11 mouse cellular contexts compared by ENCODE assay signal in the genomic region with DNA sequence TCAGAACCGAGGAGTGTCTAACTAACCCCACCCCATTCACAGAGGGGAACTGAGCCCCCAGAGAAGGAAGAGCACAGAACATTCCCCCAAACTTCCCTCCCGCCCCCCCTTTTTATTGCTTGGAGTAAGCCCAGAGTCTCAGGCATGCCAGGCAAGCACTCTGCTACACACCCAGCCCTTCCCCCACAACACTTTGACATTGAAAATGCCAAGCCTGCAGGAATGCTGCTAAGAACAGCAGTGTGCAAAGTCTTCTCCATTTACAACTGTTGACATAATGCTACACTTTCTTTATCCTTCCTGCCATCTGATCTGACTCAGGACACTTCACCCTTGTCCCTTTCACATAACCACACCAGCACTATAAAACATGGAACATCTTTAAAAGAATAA. TPM values are rescaled to one million over a fixed set of nuclear protein-coding genes. Genes with fewer than 3 reads are reported as not detected.
DNase-seq lines count a peak whose midpoint lies in the region; ATAC-seq and TF ChIP-seq lines count a peak whose summit lies in the region.
"Had no signal": no experiment of that assay in that cellular context is flagged by ENCODE, and none has a peak within 500 bp of the region (broad histone marks: within the 10 kb centered on the region; RNA-seq: fewer than 3 reads in every experiment).

No protein-coding gene starts in this region.

- peaks cover 39% of the 10 kb centered on the region for H3K4me1 ChIP-seq in heart, embryonic 12.5 days (replicated peaks)
- peaks cover 19% of the 10 kb centered on the region for H3K4me1 ChIP-seq in embryonic facial prominence, embryonic 13.5 days
- no peaks in the 10 kb centered on the region for H3K4me1 ChIP-seq in intestine, postnatal 0 days (replicated peaks; ENCODE audit: control insufficient read depth, insufficient read depth, low read length)
- peaks cover 5% of the 10 kb centered on the region; the same call in 1 of the 2 replicates for H3K4me1 ChIP-seq in liver, postnatal 0 days (ENCODE audit: insufficient read depth)
- H3K4me1 ChIP-seq in hindbrain, embryonic 12.5 days = peaks cover 14% of the 10 kb centered on the region

- H3K9me3 ChIP-seq in heart, embryonic 12.5 days (replicated peaks) = no peaks in the 10 kb centered on the region
- no peaks in the 10 kb centered on the region for H3K9me3 ChIP-seq in embryonic facial prominence, embryonic 13.5 days
- no peaks in the 10 kb centered on the region for H3K9me3 ChIP-seq in intestine, postnatal 0 days (ENCODE audit: control insufficient read depth)
- H3K9me3 ChIP-seq in liver, postnatal 0 days (ENCODE audit: low read length) = no peaks in the 10 kb centered on the region
- no peaks in the 10 kb centered on the region for H3K9me3 ChIP-seq in hindbrain, embryonic 12.5 days (replicated peaks)

- 51% methylated on average over 2 of the region's 2 CpGs for WGBS in heart, embryonic 12.5 days
- WGBS in embryonic facial prominence, embryonic 13.5 days = 37% methylated on average over 2 of the region's 2 CpGs
- WGBS in intestine, postnatal 0 days = 12% methylated on average over 2 of the region's 2 CpGs
- 23% methylated on average over 2 of the region's 2 CpGs for WGBS in liver, postnatal 0 days (ENCODE audit: insufficient replicate concordance)
- WGBS in hindbrain, embryonic 12.5 days = 38% methylated on average over 2 of the region's 2 CpGs

- no peak for TF ChIP-seq CTCF in intestine, postnatal 0 days (IDR thresholded peaks at IDR 0.05; ENCODE audit: low read depth)
- no peak for TF ChIP-seq CTCF in liver, postnatal 0 days (IDR thresholded peaks at IDR 0.05; ENCODE audit: low read depth)

- intact Hi-C loops in heart, postnatal 36 days (cut with DNase I) = no loop called here
- intact Hi-C loops in left cerebral cortex, postnatal 14 days (cut with DNase I) = no loop called here

- no peak overlapping the region for H3K4me3 ChIP-seq in heart, embryonic 12.5 days
- no peak overlapping the region for H3K4me3 ChIP-seq in embryonic facial prominence, embryonic 13.5 days
- H3K4me3 ChIP-seq in intestine, postnatal 0 days (ENCODE audit: low read depth, low read length) = no peak overlapping the region
- no peak overlapping the region for H3K4me3 ChIP-seq in liver, postnatal 0 days (ENCODE audit: low read depth, low read length)
- no peak overlapping the region for H3K4me3 ChIP-seq in hindbrain, embryonic 12.5 days

- peaks cover 14% of the 10 kb centered on the region for H3K27me3 ChIP-seq in heart, embryonic 12.5 days (replicated peaks)
- peaks cover 21% of the 10 kb centered on the region for H3K27me3 ChIP-seq in embryonic facial prominence, embryonic 13.5 days
- no peaks in the 10 kb centered on the region for H3K27me3 ChIP-seq in intestine, postnatal 0 days (replicated peaks; ENCODE audit: control insufficient read depth, insufficient read depth, low read length)
- peaks cover 14% of the 10 kb centered on the region for H3K27me3 ChIP-seq in liver, postnatal 0 days (ENCODE audit: insufficient read depth, low read length)
- H3K27me3 ChIP-seq in hindbrain, embryonic 12.5 days = peaks cover 13% of the 10 kb centered on the region

- no peak for ATAC-seq in heart, embryonic 12.5 days (ENCODE audit: insufficient number of reproducible peaks, low FRiP score)
- ATAC-seq in embryonic facial prominence, embryonic 13.5 days (ENCODE audit: insufficient number of reproducible peaks, insufficient read depth, low FRiP score, low TSS enrichment, low read depth) = no peak
- peak; percentile 84 for ATAC-seq in intestine, postnatal 0 days
- ATAC-seq in liver, postnatal 0 days = no peak
- ATAC-seq in hindbrain, embryonic 12.5 days (ENCODE audit: low FRiP score) = no peak
- ATAC-seq: hindbrain, postnatal 0 days had no signal

- peak overlapping the region; percentile 21 for H3K4me2 ChIP-seq in heart, embryonic 12.5 days
- H3K4me2 ChIP-seq in embryonic facial prominence, embryonic 13.5 days = 0 out of 2 replicates have a peak overlapping the region, but pooled peaks have one; percentile 30
- peak overlapping the region; percentile 35 for H3K4me2 ChIP-seq in intestine, postnatal 0 days (replicated peaks; ENCODE audit: low read depth)
- 0 out of 2 replicates have a peak overlapping the region, but pooled peaks have one; percentile 44 for H3K4me2 ChIP-seq in liver, postnatal 0 days (ENCODE audit: low read depth, low read length)
- no peak overlapping the region for H3K4me2 ChIP-seq in hindbrain, embryonic 12.5 days (replicated peaks)

- no peaks in the 10 kb centered on the region for H3K36me3 ChIP-seq in heart, embryonic 12.5 days
- H3K36me3 ChIP-seq in embryonic facial prominence, embryonic 13.5 days = no peaks in the 10 kb centered on the region
- H3K36me3 ChIP-seq in intestine, postnatal 0 days (ENCODE audit: control insufficient read depth, insufficient read depth) = no peaks in the 10 kb centered on the region
- no peaks in the 10 kb centered on the region for H3K36me3 ChIP-seq in liver, postnatal 0 days (replicated peaks; ENCODE audit: insufficient read depth, low read length)
- H3K36me3 ChIP-seq in hindbrain, embryonic 12.5 days = no peaks in the 10 kb centered on the region

- H3K9ac ChIP-seq in heart, embryonic 12.5 days = no peak overlapping the region
- H3K9ac ChIP-seq in embryonic facial prominence, embryonic 13.5 days = no peak overlapping the region
- 0 out of 2 replicates have a peak overlapping the region, but pooled peaks have one; percentile 5 for H3K9ac ChIP-seq in intestine, postnatal 0 days (ENCODE audit: low read depth, low read length)
- no peak overlapping the region for H3K9ac ChIP-seq in liver, postnatal 0 days (replicated peaks)
- no peak overlapping the region for H3K9ac ChIP-seq in hindbrain, embryonic 12.5 days

- H3K27ac ChIP-seq in heart, embryonic 12.5 days (ENCODE audit: poor library complexity, severe bottlenecking) = 0 out of 2 replicates have a peak overlapping the region, but pooled peaks have one; percentile 25
- H3K27ac ChIP-seq in embryonic facial prominence, embryonic 13.5 days = peak overlapping the region; percentile 81
- peak overlapping the region; percentile 93 for H3K27ac ChIP-seq in intestine, postnatal 0 days (ENCODE audit: low read depth, low read length)
- no peak overlapping the region for H3K27ac ChIP-seq in liver, postnatal 0 days (ENCODE audit: low read depth)
- no peak overlapping the region for H3K27ac ChIP-seq in hindbrain, embryonic 12.5 days

- TF ChIP-seq EP300 in liver, postnatal 0 days (IDR thresholded peaks at IDR 0.05; ENCODE audit: low read depth) = no peak

- no peak for DNase-seq in heart, postnatal 36 days
- no peak for DNase-seq in liver, postnatal 0 days
- no peak for DNase-seq in left cerebral cortex, postnatal 14 days (ENCODE audit: low spot score in 2 of 2)
- DNase-seq in layer of hippocampus, adult 18-20 months (ENCODE audit: low spot score in 2 of 2) = no peak

RNA-seq across cellular contexts. Expression of gene Upk3a, which starts 4.3 kb away (rescaled TPM):
- not detected in 2 replicates for polyA plus RNA-seq in heart, embryonic 12.5 days (2016; fragmentation: Nextera tagmentation; extraction: Ambion mirVana)
- total RNA-seq in heart, postnatal 36 days (2021) = not detected
- 1.1 and 1.2 TPM in 2 replicates for polyA plus RNA-seq in embryonic facial prominence, embryonic 13.5 days (2015; fragmentation: Nextera tagmentation; extraction: Ambion mirVana)
- 2.0 and 2.2 TPM in 2 replicates for polyA plus RNA-seq in intestine, postnatal 0 days (2015; fragmentation: Nextera tagmentation; extraction: Ambion mirVana)
- not detected in 2 replicates for polyA plus RNA-seq in liver, postnatal 0 days (2015; fragmentation: Nextera tagmentation; extraction: Ambion mirVana)
- not detected for total RNA-seq in left cerebral cortex, postnatal 14 days (2021)
- under 1 TPM in 1 of 2 experiments, not detected in 1; 0.40 TPM for total RNA-seq in layer of hippocampus, adult 18-20 months (2021)
- 0.19 and 0.21 TPM in 2 replicates for polyA plus RNA-seq in hindbrain, embryonic 12.5 days (2016; fragmentation: Nextera tagmentation; extraction: Ambion mirVana)
- total RNA-seq: adrenal gland, postnatal 4 days had no signal
- polyA plus RNA-seq: liver, embryonic 16.5 days had no signal

RNA-seq across cellular contexts. Expression of gene Fam118a, which starts 16.1 kb away (rescaled TPM):
- polyA plus RNA-seq in heart, embryonic 12.5 days (2016; fragmentation: Nextera tagmentation; extraction: Ambion mirVana) = 17.6 and 18.8 TPM in 2 replicates
- 1 to 10 TPM; 7.1 to 7.2 TPM for total RNA-seq in heart, postnatal 36 days (2021)
- polyA plus RNA-seq in embryonic facial prominence, embryonic 13.5 days (2015; fragmentation: Nextera tagmentation; extraction: Ambion mirVana) = 23.2 and 23.6 TPM in 2 replicates
- 23.1 and 25.3 TPM in 2 replicates for polyA plus RNA-seq in intestine, postnatal 0 days (2015; fragmentation: Nextera tagmentation; extraction: Ambion mirVana)
- polyA plus RNA-seq in liver, postnatal 0 days (2015; fragmentation: Nextera tagmentation; extraction: Ambion mirVana) = 2.9 and 4.2 TPM in 2 replicates
- 10 to 100 TPM; 29.0 to 29.5 TPM for total RNA-seq in left cerebral cortex, postnatal 14 days (2021)
- total RNA-seq in layer of hippocampus, adult 18-20 months (2021) = 10 to 100 TPM; 29.9 to 35.2 TPM
- 22.2 and 24.5 TPM in 2 replicates for polyA plus RNA-seq in hindbrain, embryonic 12.5 days (2016; fragmentation: Nextera tagmentation; extraction: Ambion mirVana)

RNA-seq across cellular contexts. Expression of gene 5031439G07Rik, which starts 24.3 kb away (rescaled TPM):
- 4.3 and 5.3 TPM in 2 replicates for polyA plus RNA-seq in heart, embryonic 12.5 days (2016; fragmentation: Nextera tagmentation; extraction: Ambion mirVana)
- total RNA-seq in heart, postnatal 36 days (2021) = 10 to 100 TPM; 25.7 to 29.2 TPM
- polyA plus RNA-seq in embryonic facial prominence, embryonic 13.5 days (2015; fragmentation: Nextera tagmentation; extraction: Ambion mirVana) = 8.7 and 9.2 TPM in 2 replicates
- 14.9 and 15.5 TPM in 2 replicates for polyA plus RNA-seq in intestine, postnatal 0 days (2015; fragmentation: Nextera tagmentation; extraction: Ambion mirVana)
- polyA plus RNA-seq in liver, postnatal 0 days (2015; fragmentation: Nextera tagmentation; extraction: Ambion mirVana) = 4.0 and 5.0 TPM in 2 replicates
- 100 to 1,000 TPM in 1 of 2 experiments, 10 to 100 TPM in 1; 96.1 to 106 TPM for total RNA-seq in left cerebral cortex, postnatal 14 days (2021)
- total RNA-seq in layer of hippocampus, adult 18-20 months (2021) = 100 to 1,000 TPM in 1 of 2 experiments, 10 to 100 TPM in 1; 97.0 to 102 TPM
- 18.7 TPM in 2 replicates for polyA plus RNA-seq in hindbrain, embryonic 12.5 days (2016; fragmentation: Nextera tagmentation; extraction: Ambion mirVana)

Comparison
In these comparisons a context has a peak if more than half of its experiments do, and no peak if none do; other contexts are left out.
1. H3K27ac ChIP-seq: peak in heart, embryonic 12.5 days (single experiment), embryonic facial prominence, embryonic 13.5 days (single experiment) and intestine, postnatal 0 days (single experiment); none in liver, postnatal 0 days (single experiment) and hindbrain, embryonic 12.5 days (single experiment).